Mouse (Mus musculus) hindbrain, embryonic 13.5 days (tissue): ENCODE measurements around the gene Gm11733. TPM values are rescaled to one million over a fixed set of nuclear protein-coding genes. Genes with fewer than 3 reads are reported as not detected.
"Not testable (repeated sequence)": the region's sequence is repeated elsewhere in the genome, so short reads cannot be mapped to it uniquely, and the experiment has no call there.

Experiments used
- ATAC-seq: fragments of 200-750 bp; cut with Nextera tagmentation; 2 replicates; pipeline ENCODE4 v1.8.0; 2017; ENCODE audit warnings: moderate TSS enrichment; ENCODE audit not compliant: low FRiP score
- H3K27ac ChIP-seq: fragments of 300-500 bp; sonication (generic); 2 replicates; pipeline ENCODE4 v1.5.1; 2015; ENCODE audit warnings: inconsistent platforms, mild to moderate bottlenecking, moderate library complexity
- H3K27me3 ChIP-seq: fragments of 300-500 bp; sonication (generic); 2 replicates; pipeline ENCODE4 v1.6.1; 2015; ENCODE audit warnings: mild to moderate bottlenecking, inconsistent platforms
- H3K36me3 ChIP-seq: fragments of 300-500 bp; sonication (generic); 2 replicates; pipeline ENCODE4 v1.6.1; 2015; ENCODE audit warnings: mild to moderate bottlenecking, inconsistent platforms
- H3K4me1 ChIP-seq: fragments of 300-500 bp; sonication (generic); replicated peaks from 2 replicates; pipeline ENCODE4 v1.6.1; 2015; ENCODE audit warnings: inconsistent platforms
- H3K4me2 ChIP-seq: fragments of 300-500 bp; sonication (generic); 2 replicates; pipeline ENCODE4 v1.6.1; 2015; ENCODE audit warnings: inconsistent platforms, mild to moderate bottlenecking, moderate library complexity
- H3K4me3 ChIP-seq: fragments of 300-500 bp; sonication (generic); 2 replicates; pipeline ENCODE4 v1.5.1; 2015; ENCODE audit warnings: mild to moderate bottlenecking, inconsistent platforms
- H3K9ac ChIP-seq: fragments of 300-500 bp; sonication (generic); 2 replicates; pipeline ENCODE4 v1.6.1; 2015; ENCODE audit warnings: mild to moderate bottlenecking, inconsistent platforms
- H3K9me3 ChIP-seq: fragments of 300-500 bp; sonication (generic); 2 replicates; pipeline ENCODE4 v1.6.1; 2016; ENCODE audit warnings: inconsistent platforms
- WGBS: fragments of 180-500 bp; shearing (Covaris S2); methylation state at CpG from one replicate; pipeline ENCODE4 v1.1.7; 2015; 5-methylcytosine and 5-hydroxymethylcytosine counted together
- polyA plus RNA-seq: library from polyadenylated mRNA; unstranded; fragments of >200 nt; fragmentation: Nextera tagmentation; extraction: Ambion mirVana; gene quantifications from 2 replicates; pipeline ENCODE4 v1.2.1, GENCODE M21; 2015

Gm11733 gene
- polyA plus RNA-seq, result not detected in 2 replicates

DNA sequence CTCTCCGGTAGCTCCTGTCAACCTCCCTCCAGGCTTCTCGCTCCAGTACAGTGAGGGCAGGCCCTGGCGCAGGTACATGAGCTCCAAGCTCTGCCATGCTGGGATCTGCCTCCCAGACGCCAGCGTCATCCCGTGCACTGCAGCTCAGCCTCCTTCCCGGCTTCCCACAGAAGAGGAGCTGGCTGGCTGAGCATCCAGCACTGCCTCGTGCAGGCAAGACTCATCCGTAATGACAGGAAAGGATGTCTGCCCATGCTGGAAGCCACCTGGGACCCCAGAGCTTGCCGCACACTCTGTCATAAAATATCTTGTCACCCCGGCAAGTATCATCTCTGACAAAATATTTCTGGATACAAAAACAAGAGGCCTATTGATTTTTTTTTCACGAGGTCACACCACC, at the start of gene Gm11733:
Gene Gm11733, plus strand, starts transcription at position 171 of the 400 bp plus-strand sequence.
- Histone ChIP-seq H3K4me1 (peaks cover 58% of the 10 kb centered on the region), H3K27me3 (peaks cover 38% of the 10 kb centered on the region), H3K9ac (peak within 1 kb of the TSS; percentile 55; the same call in 1 of the 2 replicates), H3K36me3 (no peaks in the 10 kb centered on the region), H3K27ac (peak within 1 kb of the TSS; percentile 90), H3K9me3 (peaks cover 7% of the 10 kb centered on the region; the same call in 1 of the 2 replicates), H3K4me2 (peak within 1 kb of the TSS; percentile 46; the same call in 1 of the 2 replicates), H3K4me3 (no peak within 1 kb of the TSS)
- peak; percentile 14; the same call in 1 of the 2 replicates for ATAC-seq
- 12% methylated on average over 12 of the region's 12 CpGs for WGBS

DNA sequence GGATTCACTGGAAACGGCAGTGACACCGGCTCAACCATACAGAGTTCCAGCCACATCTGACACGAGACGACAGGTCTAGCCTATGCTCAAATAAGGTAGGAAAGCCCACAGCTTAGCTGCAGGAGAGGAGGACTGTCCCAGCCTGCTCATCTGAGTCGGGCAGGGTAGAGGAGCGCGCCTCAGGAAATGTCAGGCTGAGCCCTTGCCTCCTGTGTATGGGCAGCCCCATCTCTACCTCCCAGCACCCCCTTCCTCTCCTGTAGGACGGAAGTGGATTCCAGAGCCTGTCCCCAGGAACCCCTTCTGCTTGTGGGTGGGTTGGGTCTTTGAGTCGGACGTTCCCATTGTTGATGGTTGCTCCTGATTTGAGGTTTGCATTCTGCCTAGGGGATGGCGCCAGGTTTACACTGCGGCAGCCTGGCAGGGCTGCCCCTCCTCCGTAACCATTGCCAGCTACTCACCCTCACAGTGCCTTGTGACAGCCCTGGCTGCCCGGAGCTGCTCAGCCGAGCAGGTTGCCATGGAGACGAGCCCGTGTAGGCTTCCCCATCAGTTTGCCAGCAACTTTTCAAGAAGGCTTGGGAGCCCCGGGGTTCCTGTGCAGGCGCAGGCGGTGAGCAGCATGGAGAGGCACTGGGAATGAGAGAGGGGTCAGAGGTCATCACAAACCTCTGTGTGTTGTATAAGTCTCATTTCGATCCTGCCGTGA, 47.6 kb upstream of the Gm11733 start:
- H3K9me3 ChIP-seq, result no peaks in the 10 kb centered on the region
- H3K27me3 ChIP-seq, result peaks cover 10% of the 10 kb centered on the region; the same call in 1 of the 2 replicates
- peak overlapping the region; percentile 87 for H3K27ac ChIP-seq
- 16% methylated on average over 22 of the region's 22 CpGs for WGBS
- H3K4me1 ChIP-seq, result peaks cover 60% of the 10 kb centered on the region
- ATAC-seq, result peak; percentile 94
- H3K4me2 ChIP-seq, result peak overlapping the region; percentile 43
- H3K4me3 ChIP-seq, result 0 out of 2 replicates have a peak overlapping the region, but pooled peaks have one; percentile 4
- H3K36me3 ChIP-seq, result no peaks in the 10 kb centered on the region
- H3K9ac ChIP-seq, result peak overlapping the region; percentile 43; the same call in 1 of the 2 replicates

DNA sequence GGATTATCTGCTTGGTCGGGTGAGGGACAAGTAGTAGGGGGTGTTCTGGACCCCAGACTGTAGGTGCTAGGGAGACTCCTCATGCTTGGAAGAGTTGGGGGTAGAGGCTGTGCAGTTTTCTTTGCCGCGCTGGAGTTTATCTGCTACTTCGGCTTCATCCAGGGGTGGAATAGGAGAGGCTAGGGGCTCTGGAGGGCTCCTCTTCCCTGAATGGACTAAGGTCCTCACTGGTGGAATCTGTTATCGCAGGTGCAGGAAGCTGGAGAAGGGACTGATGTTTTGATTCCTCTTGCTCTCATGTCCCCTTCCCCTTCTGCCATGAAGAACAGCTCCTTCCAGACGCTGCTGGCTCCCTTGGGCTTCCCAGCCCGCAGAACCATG, 47.1 kb upstream of the Gm11733 start:
- H3K36me3 ChIP-seq, result no peaks in the 10 kb centered on the region
- peaks cover 65% of the 10 kb centered on the region for H3K4me1 ChIP-seq
- no peaks in the 10 kb centered on the region for H3K9me3 ChIP-seq
- 21% methylated on average over 7 of the region's 7 CpGs for WGBS
- peak; percentile 44; the same call in 1 of the 2 replicates for ATAC-seq
- H3K27ac ChIP-seq, result peak overlapping the region; percentile 87
- H3K27me3 ChIP-seq, result peaks cover 10% of the 10 kb centered on the region; the same call in 1 of the 2 replicates
- 0 out of 2 replicates have a peak overlapping the region, but pooled peaks have one; percentile 4 for H3K4me3 ChIP-seq
- peak overlapping the region; percentile 35; the same call in 1 of the 2 replicates for H3K9ac ChIP-seq
- peak overlapping the region; percentile 43 for H3K4me2 ChIP-seq

DNA sequence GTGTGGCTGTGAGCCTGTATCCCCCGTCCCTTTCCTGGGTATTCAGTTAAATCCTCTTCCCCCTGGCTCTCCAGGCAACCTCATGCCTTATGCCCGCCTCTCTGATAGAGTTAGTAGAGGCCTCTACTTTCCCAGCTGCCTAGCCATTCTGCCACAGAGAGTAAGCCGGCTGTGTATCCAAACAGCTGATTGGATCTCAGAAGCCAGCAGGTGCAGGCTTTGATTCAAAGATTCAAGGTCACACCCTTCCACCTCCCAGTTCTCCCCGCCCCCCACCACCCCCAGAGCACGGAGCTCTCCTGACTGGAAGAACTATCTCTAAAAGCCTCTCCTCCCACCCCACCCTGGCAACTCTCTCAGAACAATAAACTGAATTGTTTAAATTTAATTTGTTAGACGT, 45.8 kb upstream of the Gm11733 start:
- WGBS, result 23% methylated on average over 6 of the region's 6 CpGs
- H3K4me2 ChIP-seq, result no peak overlapping the region

DNA sequence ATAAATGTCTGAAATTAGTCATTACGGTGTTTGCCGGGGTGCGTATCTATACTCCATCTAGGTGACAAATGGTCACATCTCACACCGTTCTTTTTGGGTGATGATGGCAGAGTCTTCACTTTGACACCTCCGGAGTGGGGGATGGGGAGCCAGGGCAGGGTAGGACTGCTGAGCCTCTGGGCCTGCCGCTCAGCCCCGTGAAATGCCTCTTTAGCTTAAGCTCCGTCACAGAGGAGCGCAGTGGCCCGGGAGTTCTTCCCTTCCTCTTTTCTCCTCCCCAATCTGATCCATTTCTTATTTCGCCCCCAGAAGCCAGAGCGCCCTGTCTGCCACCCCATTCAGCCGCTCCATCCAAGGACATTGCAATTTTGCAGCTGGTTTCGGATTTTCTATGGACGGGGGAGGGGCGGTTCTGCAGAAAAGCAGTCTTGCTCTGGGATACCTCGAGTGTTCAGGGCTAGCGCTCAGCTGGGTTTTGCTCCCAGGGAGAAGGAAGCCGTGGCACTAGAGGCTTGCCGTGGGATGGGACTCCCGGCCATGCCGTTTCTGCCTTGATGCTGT, 43.2 kb upstream of the Gm11733 start:
- Histone ChIP-seq H3K9ac (peak overlapping the region; percentile 21; the same call in 1 of the 2 replicates), H3K4me2 (peak overlapping the region; percentile 38), H3K36me3 (no peaks in the 10 kb centered on the region), H3K27me3 (0 out of 2 replicates have a peak, but pooled peaks cover 5% of the 10 kb centered on the region), H3K4me1 (peaks cover 85% of the 10 kb centered on the region), H3K9me3 (no peaks in the 10 kb centered on the region), H3K4me3 (no peak overlapping the region), H3K27ac (peak overlapping the region; percentile 69)
- 7% methylated on average over 22 of the region's 22 CpGs for WGBS
- peak; percentile 12; the same call in 1 of the 2 replicates for ATAC-seq

More for the DNA sequence above, 45.8 kb upstream of the Gm11733 start:
- H3K4me3 ChIP-seq, result no peak overlapping the region
- peak overlapping the region; percentile 87 for H3K27ac ChIP-seq
- ATAC-seq, result no peak
- H3K4me1 ChIP-seq, result peaks cover 72% of the 10 kb centered on the region
- no peaks in the 10 kb centered on the region for H3K9me3 ChIP-seq
- no peaks in the 10 kb centered on the region for H3K36me3 ChIP-seq
- H3K27me3 ChIP-seq, result peaks cover 10% of the 10 kb centered on the region; the same call in 1 of the 2 replicates
- H3K9ac ChIP-seq, result 0 out of 2 replicates have a peak overlapping the region, but pooled peaks have one; percentile 35

DNA sequence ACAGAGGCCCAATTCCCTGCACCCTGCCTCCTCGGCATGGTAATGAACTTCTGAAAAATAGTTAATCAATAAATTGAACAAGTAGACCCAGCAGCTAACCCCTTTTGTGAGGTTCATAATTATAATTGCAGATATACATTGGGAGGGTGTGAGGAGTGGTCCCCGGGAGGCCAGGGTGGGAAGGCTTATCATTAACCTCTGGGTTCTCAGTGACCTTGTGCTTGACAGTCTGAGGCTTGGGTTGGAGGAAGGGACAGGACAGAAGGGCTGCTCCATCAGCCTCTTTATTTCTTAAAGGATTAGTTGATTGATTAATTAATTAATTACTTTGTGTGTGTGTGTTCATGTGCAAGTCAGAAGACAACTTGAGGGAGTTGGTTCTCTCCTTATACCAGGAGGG, 40.1 kb upstream of the Gm11733 start:
- H3K4me3 ChIP-seq, result no peak overlapping the region
- ATAC-seq, result no peak
- peak overlapping the region; percentile 76; the same call in 1 of the 2 replicates for H3K27ac ChIP-seq
- H3K4me1 ChIP-seq, result peaks cover 55% of the 10 kb centered on the region
- no peak overlapping the region for H3K9ac ChIP-seq
- H3K27me3 ChIP-seq, result 0 out of 2 replicates have a peak, but pooled peaks cover 4% of the 10 kb centered on the region
- no peaks in the 10 kb centered on the region for H3K9me3 ChIP-seq
- no peak overlapping the region for H3K4me2 ChIP-seq
- H3K36me3 ChIP-seq, result no peaks in the 10 kb centered on the region
- 41% methylated on average over 2 of the region's 2 CpGs for WGBS

DNA sequence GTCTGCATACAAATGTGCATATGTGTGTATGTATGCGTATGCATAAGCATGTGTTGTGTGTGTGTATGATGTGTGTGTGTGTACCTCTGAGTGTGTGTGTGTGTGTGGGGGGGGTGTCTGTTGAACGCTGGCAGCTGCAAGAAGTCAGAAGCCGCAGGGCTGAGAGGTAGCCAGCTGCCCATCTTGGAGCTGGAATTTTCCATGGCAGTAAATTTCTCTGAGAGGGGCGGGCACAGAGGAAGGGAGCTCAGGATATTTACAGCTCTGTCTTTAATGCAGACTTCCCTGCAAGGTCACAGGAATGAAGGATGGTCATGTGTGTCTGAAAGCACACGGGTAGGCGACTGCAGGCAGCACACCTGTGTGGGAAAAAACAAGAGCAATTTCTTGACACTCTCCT, 38.5 kb upstream of the Gm11733 start:
- Histone ChIP-seq H3K27ac (peak overlapping the region; percentile 40), H3K4me1 (peaks cover 39% of the 10 kb centered on the region), H3K4me2 (no peak overlapping the region), H3K27me3 (0 out of 2 replicates have a peak, but pooled peaks cover 4% of the 10 kb centered on the region), H3K9ac (no peak overlapping the region), H3K4me3 (no peak overlapping the region), H3K9me3 (no peaks in the 10 kb centered on the region), H3K36me3 (no peaks in the 10 kb centered on the region)
- 62% methylated on average over 6 of the region's 6 CpGs for WGBS
- ATAC-seq, result no peak

DNA sequence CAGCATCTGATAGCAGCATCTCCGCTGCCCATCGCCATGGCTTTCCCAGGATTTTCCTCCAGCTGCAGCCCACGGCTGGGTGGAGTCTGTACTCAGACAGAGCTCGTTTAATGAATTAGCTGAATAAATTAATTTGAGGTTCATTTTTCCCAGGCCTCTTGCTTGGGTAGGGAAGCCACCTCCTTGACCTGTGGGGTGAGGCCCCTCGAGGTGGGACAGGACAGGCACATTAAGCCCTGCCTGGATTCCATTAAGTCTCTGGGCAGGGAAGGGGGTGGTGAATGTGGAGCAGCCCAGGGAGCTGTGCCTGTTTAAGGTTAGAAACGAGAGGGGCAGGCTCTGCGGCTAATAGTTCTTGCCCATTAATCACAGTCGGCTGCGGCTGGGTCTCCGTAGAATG, 30.1 kb upstream of the Gm11733 start:
- no peaks in the 10 kb centered on the region for H3K9me3 ChIP-seq
- no peak for ATAC-seq
- peaks cover 25% of the 10 kb centered on the region for H3K27me3 ChIP-seq
- peaks cover 26% of the 10 kb centered on the region for H3K4me1 ChIP-seq
- H3K4me2 ChIP-seq, result no peak overlapping the region
- H3K4me3 ChIP-seq, result no peak overlapping the region
- H3K27ac ChIP-seq, result peak overlapping the region; percentile 77
- 15% methylated on average over 10 of the region's 10 CpGs for WGBS
- no peaks in the 10 kb centered on the region for H3K36me3 ChIP-seq
- no peak overlapping the region for H3K9ac ChIP-seq

DNA sequence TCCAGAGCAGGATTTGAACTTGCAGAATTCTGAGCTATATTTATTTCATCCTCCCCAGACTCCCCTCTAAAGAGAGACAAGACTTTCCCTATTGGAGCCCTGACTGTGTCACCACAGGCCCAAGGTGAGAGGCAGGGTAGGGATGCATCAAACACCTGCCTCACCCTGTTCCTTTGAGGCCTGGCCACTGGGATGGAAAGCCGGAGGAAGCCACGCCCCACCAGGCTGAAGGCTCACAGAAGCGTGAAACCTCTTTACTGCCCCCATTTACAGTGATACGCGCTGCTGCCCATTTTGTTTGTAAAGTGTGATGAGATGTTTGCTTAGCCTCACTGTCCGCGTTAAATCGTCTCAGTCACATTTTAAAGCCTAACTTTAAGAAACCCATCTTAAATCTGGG, 25.0 kb upstream of the Gm11733 start:
- ATAC-seq, result no peak
- no peak overlapping the region for H3K4me2 ChIP-seq
- no peak overlapping the region for H3K9ac ChIP-seq
- WGBS, result 3% methylated on average over 8 of the region's 8 CpGs
- peaks cover 50% of the 10 kb centered on the region for H3K4me1 ChIP-seq
- no peaks in the 10 kb centered on the region for H3K36me3 ChIP-seq
- H3K4me3 ChIP-seq, result no peak overlapping the region
- no peaks in the 10 kb centered on the region for H3K9me3 ChIP-seq
- H3K27me3 ChIP-seq, result peaks cover 30% of the 10 kb centered on the region
- H3K27ac ChIP-seq, result no peak overlapping the region

DNA sequence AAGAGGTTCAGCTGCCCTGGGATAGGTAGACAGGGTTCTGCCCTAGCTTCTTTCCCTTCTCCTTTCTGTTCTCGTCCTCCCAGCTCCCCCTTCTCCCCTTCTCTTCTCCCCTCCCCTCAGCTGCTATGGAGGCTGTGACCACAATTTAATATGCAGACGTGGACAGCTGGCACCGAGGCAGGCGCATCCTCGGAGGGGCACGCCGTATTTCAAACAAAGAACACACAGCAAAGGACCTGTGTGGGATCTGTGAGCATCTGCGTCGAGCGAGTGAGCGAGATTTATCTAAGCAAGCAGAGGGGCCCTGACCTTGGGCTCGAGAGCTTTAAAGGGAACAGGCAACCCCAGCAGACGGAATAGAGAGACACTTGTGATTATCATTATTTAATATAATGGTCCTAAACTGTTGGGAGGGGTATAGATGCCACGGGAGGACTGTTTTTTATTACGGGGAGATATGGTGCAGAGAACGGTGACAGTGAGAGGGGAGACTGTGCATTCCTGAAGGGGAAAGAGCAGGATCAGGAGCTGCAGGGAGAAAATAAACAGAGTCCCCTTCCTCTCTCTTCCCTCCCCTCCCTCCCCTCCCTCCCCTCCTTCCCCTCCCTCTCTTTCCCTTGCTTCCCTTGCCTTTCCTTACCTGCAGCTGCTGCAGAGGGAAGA, 21.8 kb upstream of the Gm11733 start:
- peak; percentile 73 for ATAC-seq
- H3K4me1 ChIP-seq, result peaks cover 72% of the 10 kb centered on the region

DNA sequence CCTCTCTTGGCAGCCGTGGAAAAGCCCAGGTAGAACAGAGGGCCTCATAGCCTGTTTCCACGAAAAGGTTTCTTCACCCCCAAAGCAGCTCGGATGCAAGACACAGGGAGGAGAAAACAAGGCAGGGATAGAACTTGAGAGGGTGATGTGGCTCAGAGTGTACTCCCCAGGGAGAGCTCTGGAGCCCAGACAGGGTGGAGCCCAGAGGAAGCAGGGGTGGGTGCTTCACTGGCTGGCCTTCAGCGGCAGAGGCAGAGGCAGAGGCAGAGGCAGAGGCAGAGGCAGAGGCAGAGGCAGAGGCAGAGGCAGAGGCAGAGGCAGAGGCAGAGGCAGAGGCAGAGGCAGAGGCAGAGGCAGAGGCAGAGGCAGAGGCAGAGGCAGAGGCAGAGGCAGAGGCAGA, 20.8 kb upstream of the Gm11733 start:
- 80% methylated on average over 4 of the region's 4 CpGs for WGBS
- Histone ChIP-seq H3K4me1 (peaks cover 76% of the 10 kb centered on the region), H3K9ac (peak overlapping the region; percentile 63; the same call in 1 of the 2 replicates)

More for the DNA sequence above, 21.8 kb upstream of the Gm11733 start:
- Histone ChIP-seq H3K27ac (peak overlapping the region; percentile 94), H3K27me3 (peaks cover 26% of the 10 kb centered on the region), H3K36me3 (no peaks in the 10 kb centered on the region), H3K4me3 (no peak overlapping the region), H3K4me2 (peak overlapping the region; percentile 33), H3K9ac (peak overlapping the region; percentile 63), H3K9me3 (no peaks in the 10 kb centered on the region)
- 6% methylated on average over 16 of the region's 16 CpGs for WGBS

DNA sequence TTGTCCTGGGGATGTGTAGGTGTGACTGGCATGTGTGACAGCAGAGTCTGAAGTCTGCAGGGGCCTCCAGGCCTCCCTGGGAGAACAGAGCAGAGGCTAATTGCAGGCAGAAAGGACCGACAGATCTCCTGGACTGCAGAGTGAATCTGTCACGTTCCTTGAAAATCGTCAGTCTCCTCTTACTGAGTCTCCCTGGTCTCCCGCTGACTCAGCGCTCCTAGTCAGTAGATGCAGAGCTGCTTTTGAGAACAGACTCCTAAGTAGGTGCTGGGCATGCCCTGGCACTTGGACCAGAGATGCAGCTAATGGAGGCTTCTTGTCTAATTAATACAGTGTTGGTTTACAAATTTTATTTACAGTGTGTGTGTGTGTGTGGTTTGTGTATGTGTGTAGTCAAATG, 17.9 kb upstream of the Gm11733 start:
- Histone ChIP-seq H3K4me3 (no peak overlapping the region), H3K9ac (no peak overlapping the region), H3K27me3 (peaks cover 2% of the 10 kb centered on the region; the same call in 1 of the 2 replicates), H3K9me3 (no peaks in the 10 kb centered on the region), H3K4me2 (no peak overlapping the region), H3K4me1 (peaks cover 81% of the 10 kb centered on the region), H3K36me3 (no peaks in the 10 kb centered on the region), H3K27ac (peak overlapping the region; percentile 70)
- ATAC-seq, result no peak
- 24% methylated on average over 5 of the region's 5 CpGs for WGBS

More for the DNA sequence above, 20.8 kb upstream of the Gm11733 start:
- not testable (repeated sequence) for H3K4me2 ChIP-seq, H3K36me3 ChIP-seq, ATAC-seq, H3K4me3 ChIP-seq, H3K9me3 ChIP-seq
- Histone ChIP-seq H3K27ac (peak overlapping the region; percentile 94), H3K27me3 (peaks cover 26% of the 10 kb centered on the region)
